Mouse (Mus musculus) embryonic facial prominence, embryonic 13.5 days (tissue): Measurements from ENCODE around the gene Lama5. TPM values are rescaled to one million over a fixed set of nuclear protein-coding genes. Genes with fewer than 3 reads are reported as not detected.

Experiments
- ATAC-seq: fragments of 200-750 bp; cut with Nextera tagmentation; 2 replicates; pipeline ENCODE4 v1.8.0; 2017; ENCODE audit warnings: low read depth; ENCODE audit not compliant: insufficient number of reproducible peaks, insufficient read depth, low FRiP score, low TSS enrichment
- H3K27ac ChIP-seq: fragments of 300-500 bp; sonication (generic); 2 replicates; pipeline ENCODE4 v1.5.1; 2015; ENCODE audit warnings: moderate library complexity, mild to moderate bottlenecking, inconsistent platforms
- H3K27me3 ChIP-seq: fragments of 300-500 bp; sonication (generic); 2 replicates; pipeline ENCODE4 v1.6.1; 2015; ENCODE audit warnings: mild to moderate bottlenecking, inconsistent platforms
- H3K36me3 ChIP-seq: fragments of 300-500 bp; sonication (generic); 2 replicates; pipeline ENCODE4 v1.6.1; 2015; ENCODE audit warnings: mild to moderate bottlenecking, inconsistent platforms
- H3K4me1 ChIP-seq: fragments of 300-500 bp; sonication (generic); 2 replicates; pipeline ENCODE4 v1.6.1; 2015; ENCODE audit warnings: inconsistent platforms
- H3K4me2 ChIP-seq: fragments of 300-500 bp; sonication (generic); 2 replicates; pipeline ENCODE4 v1.6.1; 2015; ENCODE audit warnings: moderate library complexity, mild to moderate bottlenecking, inconsistent platforms
- H3K4me3 ChIP-seq: fragments of 300-500 bp; sonication (generic); 2 replicates; pipeline ENCODE4 v1.5.1; 2015; ENCODE audit warnings: mild to moderate bottlenecking, inconsistent platforms
- H3K9ac ChIP-seq: fragments of 300-500 bp; sonication (generic); 2 replicates; pipeline ENCODE4 v1.6.1; 2015; ENCODE audit warnings: mild to moderate bottlenecking, inconsistent platforms
- H3K9me3 ChIP-seq: fragments of 300-500 bp; sonication (generic); 2 replicates; pipeline ENCODE4 v1.6.1; 2016; ENCODE audit warnings: inconsistent platforms
- WGBS: fragments of 180-500 bp; shearing (Covaris S2); methylation state at CpG from one replicate; pipeline ENCODE4 v1.1.7; 2015; ENCODE audit warnings: mixed read lengths; 5-methylcytosine and 5-hydroxymethylcytosine counted together
- polyA plus RNA-seq: library from polyadenylated mRNA; unstranded; fragments of >200 nt; fragmentation: Nextera tagmentation; extraction: Ambion mirVana; gene quantifications from 2 replicates; pipeline ENCODE4 v1.2.1, GENCODE M21; 2015

Gene Lama5
- polyA plus RNA-seq, 1 experiment from 2014 or later: 25.2 TPM

DNA sequence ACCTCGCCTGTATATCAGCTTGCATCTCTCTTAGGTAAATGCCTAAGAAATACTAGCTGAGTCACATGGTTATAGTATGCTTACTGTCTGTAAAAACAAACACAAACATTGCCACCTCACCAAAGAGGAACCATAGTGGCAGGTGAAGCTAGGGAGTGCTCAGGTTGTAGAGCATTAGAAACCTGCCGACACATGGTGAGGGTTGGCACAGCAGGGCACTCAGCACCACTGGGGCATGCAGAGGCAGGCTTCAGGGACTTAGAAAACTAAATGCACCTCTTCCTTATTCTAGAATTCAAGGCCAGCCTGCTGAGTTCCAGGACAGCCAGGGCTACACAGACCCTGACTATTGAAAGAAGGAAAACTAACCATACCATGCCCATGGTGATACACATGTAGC lies 58.8 kb downstream of the Lama5 start:
- ATAC-seq: no peak
- Histone ChIP-seq H3K4me2 (no peak overlapping the region), H3K9ac (no peak overlapping the region), H3K36me3 (peaks cover 23% of the 10 kb centered on the region), H3K27ac (no peak overlapping the region), H3K27me3 (no peaks in the 10 kb centered on the region), H3K4me1 (peaks cover 7% of the 10 kb centered on the region; the same call in 1 of the 2 replicates), H3K9me3 (no peaks in the 10 kb centered on the region), H3K4me3 (no peak overlapping the region)
- 86% methylated on average over 2 of the region's 2 CpGs for WGBS

DNA sequence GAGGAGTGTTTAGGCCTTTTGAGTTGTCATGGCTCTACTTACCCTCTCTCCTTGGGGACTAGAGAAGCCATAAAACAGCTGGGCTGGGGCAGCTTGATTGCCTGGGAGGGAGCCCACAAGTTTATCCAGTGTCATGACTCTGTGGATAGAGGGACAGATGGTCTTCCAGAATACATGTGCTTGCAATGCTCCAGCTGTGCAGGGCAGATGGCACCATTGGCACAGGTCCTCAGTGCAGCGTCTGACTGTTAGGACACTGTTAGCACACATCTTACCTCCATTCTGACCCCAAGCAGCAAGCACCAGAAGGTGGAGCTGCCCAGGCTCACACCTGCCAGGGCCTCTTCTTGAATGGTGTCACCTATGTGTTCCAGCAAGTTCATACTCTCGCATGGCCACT lies 59.8 kb downstream of the Lama5 start:
- ATAC-seq: no peak
- H3K9me3 ChIP-seq: no peaks in the 10 kb centered on the region
- H3K4me3 ChIP-seq: no peak overlapping the region
- H3K4me1 ChIP-seq: peaks cover 4% of the 10 kb centered on the region; the same call in 1 of the 2 replicates
- no peak overlapping the region for H3K4me2 ChIP-seq
- peaks cover 33% of the 10 kb centered on the region for H3K36me3 ChIP-seq
- WGBS: 83% methylated on average over 2 of the region's 2 CpGs
- H3K27me3 ChIP-seq: no peaks in the 10 kb centered on the region
- no peak overlapping the region for H3K27ac ChIP-seq
- no peak overlapping the region for H3K9ac ChIP-seq

- 89% methylated on average over 3 of the region's 3 CpGs for WGBS
- H3K4me3 ChIP-seq: no peak overlapping the region
- no peaks in the 10 kb centered on the region for H3K27me3 ChIP-seq
- H3K4me1 ChIP-seq: no peaks in the 10 kb centered on the region
- ATAC-seq: no peak
- no peaks in the 10 kb centered on the region for H3K9me3 ChIP-seq
- no peak overlapping the region for H3K4me2 ChIP-seq
- peaks cover 86% of the 10 kb centered on the region for H3K36me3 ChIP-seq
- H3K9ac ChIP-seq: no peak overlapping the region
- H3K27ac ChIP-seq: no peak overlapping the region
These were observed 67.0 kb downstream of the Lama5 start for GRCm38 (mm10) chr2:180158627-180159026.

DNA sequence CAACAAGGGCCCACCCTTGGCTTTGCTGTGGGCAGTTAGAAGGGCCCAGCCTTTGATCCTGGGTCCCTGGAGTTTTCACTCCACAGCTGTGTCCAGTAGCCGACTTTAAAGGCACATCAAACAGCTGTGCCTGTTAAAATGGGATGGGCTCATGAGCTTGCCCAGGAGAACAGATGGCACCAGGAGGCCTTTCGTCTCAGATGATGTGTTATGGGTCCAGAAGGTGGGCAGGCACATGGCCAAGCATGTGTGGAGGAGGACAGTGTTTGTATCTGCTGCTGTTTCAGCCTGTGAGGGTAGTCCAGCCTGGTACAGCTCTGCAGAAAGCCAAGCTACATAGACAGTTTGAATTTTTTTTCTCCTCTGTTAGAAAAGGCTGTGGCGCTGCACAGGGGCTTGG lies 70.9 kb downstream of the Lama5 start:
- no peak for ATAC-seq
- H3K36me3 ChIP-seq: peaks cover 80% of the 10 kb centered on the region
- WGBS: 77% methylated on average over 3 of the region's 3 CpGs
- H3K27ac ChIP-seq: no peak overlapping the region
- no peaks in the 10 kb centered on the region for H3K27me3 ChIP-seq
- H3K9me3 ChIP-seq: no peaks in the 10 kb centered on the region
- H3K9ac ChIP-seq: no peak overlapping the region
- no peak overlapping the region for H3K4me2 ChIP-seq
- no peak overlapping the region for H3K4me3 ChIP-seq
- H3K4me1 ChIP-seq: no peaks in the 10 kb centered on the region

GRCm38 (mm10) chr2:180148551-180148950 lies 77.1 kb downstream of the Lama5 start:
- WGBS: 86% methylated on average over 9 of the region's 9 CpGs
- no peak overlapping the region for H3K4me2 ChIP-seq
- no peak overlapping the region for H3K4me3 ChIP-seq
- H3K27me3 ChIP-seq: no peaks in the 10 kb centered on the region
- H3K9me3 ChIP-seq: no peaks in the 10 kb centered on the region
- H3K9ac ChIP-seq: no peak overlapping the region
- peaks cover 88% of the 10 kb centered on the region for H3K36me3 ChIP-seq
- H3K4me1 ChIP-seq: no peaks in the 10 kb centered on the region
- H3K27ac ChIP-seq: no peak overlapping the region
- ATAC-seq: no peak

DNA sequence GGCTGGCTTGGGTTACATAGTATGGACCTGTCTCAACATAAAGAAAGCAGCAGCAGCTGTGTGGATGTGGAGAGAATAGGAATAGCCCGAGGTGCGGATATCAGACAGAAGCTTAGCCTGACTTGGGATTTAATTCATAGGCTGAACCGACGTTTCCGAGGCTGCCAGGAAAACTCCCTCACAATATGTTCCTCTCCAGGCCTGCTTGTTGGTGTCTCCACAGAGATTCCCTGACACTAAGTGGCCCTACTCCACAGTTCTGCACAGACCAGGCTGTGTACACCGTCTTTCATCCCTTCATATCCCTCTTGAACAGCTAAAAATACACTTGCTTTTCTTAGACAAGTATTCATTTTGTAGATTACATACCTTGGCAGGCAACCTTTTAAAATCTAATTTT lies 78.3 kb downstream of the Lama5 start:
- WGBS: 86% methylated on average over 6 of the region's 6 CpGs
- Histone ChIP-seq H3K4me3 (no peak overlapping the region), H3K27ac (no peak overlapping the region), H3K27me3 (no peaks in the 10 kb centered on the region), H3K9ac (no peak overlapping the region), H3K4me2 (no peak overlapping the region), H3K4me1 (no peaks in the 10 kb centered on the region), H3K36me3 (peaks cover 82% of the 10 kb centered on the region), H3K9me3 (no peaks in the 10 kb centered on the region)
- no peak for ATAC-seq

DNA sequence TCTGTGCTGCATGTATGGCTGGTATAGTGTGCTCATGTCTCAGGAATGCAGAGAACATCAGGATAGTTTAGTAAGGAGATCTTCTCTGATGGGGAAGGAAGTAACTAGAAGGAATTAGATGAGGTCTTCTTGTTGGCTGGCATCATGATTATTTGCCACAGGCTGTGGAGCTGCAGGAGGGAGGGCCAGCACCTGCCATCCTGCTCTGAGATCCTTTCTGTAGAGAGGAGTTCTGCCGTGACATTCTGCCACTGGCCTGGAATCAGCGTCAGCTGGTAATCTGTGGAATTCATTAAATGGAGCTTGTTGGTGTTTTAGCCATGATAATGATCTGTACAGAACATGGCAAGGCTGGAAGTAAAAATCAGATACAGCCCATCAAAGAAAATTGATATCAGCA lies 79.6 kb downstream of the Lama5 start:
- Histone ChIP-seq H3K4me1 (no peaks in the 10 kb centered on the region), H3K9ac (no peak overlapping the region), H3K27me3 (no peaks in the 10 kb centered on the region), H3K4me2 (no peak overlapping the region), H3K36me3 (peaks cover 80% of the 10 kb centered on the region), H3K27ac (no peak overlapping the region), H3K9me3 (no peaks in the 10 kb centered on the region), H3K4me3 (no peak overlapping the region)
- ATAC-seq: no peak
- WGBS: 91% methylated on average over 2 of the region's 2 CpGs

DNA sequence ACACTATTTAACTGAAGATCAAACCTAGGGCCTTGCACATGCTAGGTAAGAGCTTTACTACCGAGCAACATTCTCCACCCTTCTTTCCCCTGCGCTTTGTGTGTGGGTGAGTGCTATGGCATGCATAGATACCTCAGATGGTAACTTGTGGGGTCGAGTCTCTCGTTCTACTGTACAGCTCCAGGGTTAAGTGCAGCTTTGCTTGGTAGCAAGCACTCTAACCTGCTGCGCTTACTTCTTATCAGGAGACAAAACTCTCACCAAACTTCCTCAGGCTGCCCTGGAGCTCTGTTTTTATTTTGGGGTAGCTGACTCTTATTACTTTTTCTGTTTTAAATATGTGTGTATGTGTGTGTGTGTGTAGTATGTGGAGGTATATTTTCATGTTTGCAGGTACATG lies 90.2 kb downstream of the Lama5 start:
- Histone ChIP-seq H3K4me1 (no peaks in the 10 kb centered on the region), H3K9ac (no peak overlapping the region), H3K36me3 (peaks cover 34% of the 10 kb centered on the region), H3K9me3 (no peaks in the 10 kb centered on the region), H3K27me3 (no peaks in the 10 kb centered on the region), H3K27ac (no peak overlapping the region), H3K4me3 (no peak overlapping the region), H3K4me2 (no peak overlapping the region)
- 83% methylated on average over 5 of the region's 5 CpGs for WGBS
- no peak for ATAC-seq

DNA sequence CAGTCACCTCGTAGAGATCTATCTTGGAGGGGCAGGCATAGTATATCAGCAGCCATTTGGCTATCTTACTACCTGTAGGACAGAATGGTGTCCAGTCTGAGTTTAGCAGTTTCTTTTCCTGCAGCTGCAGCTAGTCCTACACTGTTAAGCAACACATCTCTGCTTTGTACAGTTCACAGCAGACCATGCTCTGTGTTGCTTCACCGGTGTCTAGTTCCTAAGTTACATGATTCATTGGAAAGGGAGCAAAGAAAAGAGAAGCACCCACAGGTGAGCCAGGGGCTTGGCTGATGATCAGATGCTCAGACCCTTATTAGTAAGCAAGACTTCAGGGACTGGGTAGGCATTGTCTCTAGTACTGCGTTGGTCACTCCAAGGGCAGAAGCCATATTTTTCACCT lies 91.7 kb downstream of the Lama5 start:
- H3K9ac ChIP-seq: no peak overlapping the region
- no peak for ATAC-seq
- no peak overlapping the region for H3K4me3 ChIP-seq
- H3K27me3 ChIP-seq: no peaks in the 10 kb centered on the region
- peaks cover 21% of the 10 kb centered on the region for H3K36me3 ChIP-seq
- 88% methylated on average over 3 of the region's 3 CpGs for WGBS
- H3K4me1 ChIP-seq: no peaks in the 10 kb centered on the region
- H3K4me2 ChIP-seq: no peak overlapping the region
- H3K9me3 ChIP-seq: no peaks in the 10 kb centered on the region
- no peak overlapping the region for H3K27ac ChIP-seq

- no peak overlapping the region for H3K27ac ChIP-seq
- ATAC-seq: no peak
- H3K9ac ChIP-seq: no peak overlapping the region
- 97% methylated on average over 4 of the region's 4 CpGs for WGBS
- H3K4me3 ChIP-seq: no peak overlapping the region
- H3K27me3 ChIP-seq: no peaks in the 10 kb centered on the region
- no peak overlapping the region for H3K4me2 ChIP-seq
- no peaks in the 10 kb centered on the region for H3K9me3 ChIP-seq
- no peaks in the 10 kb centered on the region for H3K4me1 ChIP-seq
- H3K36me3 ChIP-seq: peaks cover 14% of the 10 kb centered on the region
These were observed 92.4 kb downstream of the Lama5 start for GRCm38 (mm10) chr2:180133231-180133630.

DNA sequence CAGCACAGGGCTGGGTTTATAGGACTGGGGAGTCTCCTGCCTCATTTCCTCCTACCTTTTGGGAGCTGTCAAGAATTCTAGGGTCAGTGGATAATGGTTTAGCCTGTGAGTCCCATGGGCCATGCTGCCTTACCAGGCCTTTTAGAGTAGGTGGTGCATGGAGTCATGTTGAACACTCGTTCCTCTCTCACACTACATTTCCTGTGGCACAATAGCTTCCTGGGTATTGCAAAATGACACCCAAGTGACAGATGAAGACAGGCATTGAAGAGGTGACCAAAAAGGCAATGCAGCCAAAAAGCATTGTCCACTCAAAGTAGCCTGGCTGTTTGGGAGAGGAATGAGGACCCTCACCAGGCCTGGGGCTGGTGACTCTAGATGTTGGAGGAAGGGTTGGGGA lies 98.0 kb downstream of the Lama5 start:
- Histone ChIP-seq H3K4me2 (no peak overlapping the region), H3K9ac (no peak overlapping the region), H3K27ac (no peak overlapping the region), H3K27me3 (no peaks in the 10 kb centered on the region), H3K36me3 (peaks cover 10% of the 10 kb centered on the region), H3K4me3 (no peak overlapping the region), H3K4me1 (peaks cover 12% of the 10 kb centered on the region), H3K9me3 (no peaks in the 10 kb centered on the region)
- 64% methylated on average over 1 of the region's 1 CpGs for WGBS
- no peak for ATAC-seq
